Mouse (Mus musculus): ENCODE results near the gene Kifc3. TPM values are rescaled to one million over a fixed set of nuclear protein-coding genes. Genes with fewer than 3 reads are reported as not detected.

The Kifc3 gene
- polyA plus RNA-seq, 1 experiment from 2014 or later, result 5.7 TPM

DNA sequence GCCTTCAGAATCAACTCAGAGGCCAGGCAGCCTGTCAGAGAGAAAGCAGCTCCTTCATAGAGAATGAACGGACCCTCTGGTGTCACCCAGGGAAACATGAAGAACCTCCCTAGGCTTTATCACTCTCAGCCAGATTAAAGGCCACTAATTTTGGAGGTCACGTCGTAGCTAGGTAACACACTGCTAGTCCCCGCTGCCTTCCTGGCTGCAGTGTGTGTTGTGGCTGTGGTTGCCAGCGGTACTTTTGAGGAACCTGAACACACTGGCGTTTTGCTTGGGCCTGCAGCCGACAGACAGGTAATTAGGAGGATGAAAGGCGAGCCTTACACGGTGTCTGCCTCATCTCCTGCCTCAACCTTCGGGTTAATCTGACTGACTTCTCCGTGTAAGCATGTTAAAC is 6.9 kb downstream of the Kifc3 start:
- Histone ChIP-seq H3K4me2 (no peak overlapping the region), H3K36me3 (ENCODE audit: control insufficient read depth, insufficient read depth, low read length) (no peaks in the 10 kb centered on the region), H3K4me3 (ENCODE audit: low read depth, low read length) (no peak overlapping the region), H3K9me3 (replicated peaks; ENCODE audit: control insufficient read depth, low read length) (no peaks in the 10 kb centered on the region), H3K4me1 (ENCODE audit: control insufficient read depth, insufficient read depth, low read length) (no peaks in the 10 kb centered on the region), H3K27me3 (ENCODE audit: control insufficient read depth, insufficient read depth, low read length) (no peaks in the 10 kb centered on the region), H3K9ac (ENCODE audit: low read depth, low read length) (no peak overlapping the region), H3K27ac (ENCODE audit: low read depth, low read length) (no peak overlapping the region)
- 47% methylated on average over 11 of the region's 11 CpGs for WGBS (ENCODE audit: insufficient replicate concordance)
- no peak for ATAC-seq (replicated peaks; ENCODE audit: insufficient number of reproducible peaks, low FRiP score, low TSS enrichment)

DNA sequence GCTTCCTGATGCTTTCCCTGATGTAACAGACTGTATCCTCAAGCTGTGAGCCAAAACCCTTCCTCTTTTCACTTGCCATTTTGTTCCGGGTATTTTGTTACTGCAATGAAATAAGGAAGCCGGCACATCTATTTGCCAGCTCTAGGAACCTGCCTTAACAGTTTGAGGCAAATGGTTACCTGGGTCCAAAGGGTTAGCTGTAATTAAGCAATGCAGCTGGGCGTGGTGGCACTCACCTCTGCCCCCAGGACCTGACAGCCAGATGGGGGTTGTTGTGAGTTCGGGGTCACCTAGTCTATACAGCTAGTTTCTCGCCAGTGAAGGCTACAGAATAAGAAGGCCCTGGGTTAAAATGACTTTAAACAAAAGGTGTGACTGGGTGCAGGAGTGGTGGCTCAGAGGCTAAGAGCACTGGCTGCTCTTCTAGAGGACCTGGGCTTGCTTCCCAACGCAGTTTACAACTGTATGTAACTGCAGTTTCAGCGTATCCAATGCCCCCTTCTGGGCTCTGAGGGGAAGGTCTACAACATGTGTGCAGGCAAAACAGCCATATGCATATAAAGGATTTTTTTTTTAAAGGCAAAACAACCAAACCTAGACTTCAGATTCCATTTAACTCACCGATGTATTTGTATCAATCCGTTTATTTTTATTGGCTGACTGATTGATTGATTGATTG is 11.0 kb downstream of the Kifc3 start:
- no peak for ATAC-seq (replicated peaks; ENCODE audit: insufficient number of reproducible peaks, low FRiP score, low TSS enrichment)
- 82% methylated on average over 9 of the region's 9 CpGs for WGBS (ENCODE audit: insufficient replicate concordance)
- no peaks in the 10 kb centered on the region for H3K27me3 ChIP-seq (ENCODE audit: control insufficient read depth, insufficient read depth, low read length)
- no peaks in the 10 kb centered on the region for H3K4me1 ChIP-seq (ENCODE audit: control insufficient read depth, insufficient read depth, low read length)
- no peak overlapping the region for H3K4me2 ChIP-seq
- H3K9me3 ChIP-seq (replicated peaks; ENCODE audit: control insufficient read depth, low read length), result no peaks in the 10 kb centered on the region
- H3K27ac ChIP-seq (ENCODE audit: low read depth, low read length), result no peak overlapping the region
- H3K9ac ChIP-seq (ENCODE audit: low read depth, low read length), result no peak overlapping the region
- H3K4me3 ChIP-seq (ENCODE audit: low read depth, low read length), result no peak overlapping the region
- H3K36me3 ChIP-seq (ENCODE audit: control insufficient read depth, insufficient read depth, low read length), result no peaks in the 10 kb centered on the region

- H3K36me3 ChIP-seq (ENCODE audit: control insufficient read depth, insufficient read depth, low read length), result no peaks in the 10 kb centered on the region
- H3K27me3 ChIP-seq (ENCODE audit: control insufficient read depth, insufficient read depth, low read length), result no peaks in the 10 kb centered on the region
- H3K4me3 ChIP-seq (ENCODE audit: low read depth, low read length), result no peak overlapping the region
- no peak overlapping the region for H3K9ac ChIP-seq (ENCODE audit: low read depth, low read length)
- H3K9me3 ChIP-seq (replicated peaks; ENCODE audit: control insufficient read depth, low read length), result no peaks in the 10 kb centered on the region
- H3K27ac ChIP-seq (ENCODE audit: low read depth, low read length), result no peak overlapping the region
- no peaks in the 10 kb centered on the region for H3K4me1 ChIP-seq (ENCODE audit: control insufficient read depth, insufficient read depth, low read length)
- no peak for ATAC-seq (replicated peaks; ENCODE audit: insufficient number of reproducible peaks, low FRiP score, low TSS enrichment)
- WGBS (ENCODE audit: insufficient replicate concordance), result 55% methylated on average over 5 of the region's 5 CpGs
- no peak overlapping the region for H3K4me2 ChIP-seq
These were observed 15.0 kb downstream of the Kifc3 start for GRCm38 (mm10) chr8:95187579-95187978.

- no peak overlapping the region for H3K4me2 ChIP-seq
- WGBS (ENCODE audit: insufficient replicate concordance), result 86% methylated on average over 7 of the region's 7 CpGs
- H3K9me3 ChIP-seq (replicated peaks; ENCODE audit: control insufficient read depth, low read length), result no peaks in the 10 kb centered on the region
- no peaks in the 10 kb centered on the region for H3K36me3 ChIP-seq (ENCODE audit: control insufficient read depth, insufficient read depth, low read length)
- peaks cover 2% of the 10 kb centered on the region; the same call in 1 of the 2 replicates for H3K4me1 ChIP-seq (ENCODE audit: control insufficient read depth, insufficient read depth, low read length)
- ATAC-seq (replicated peaks; ENCODE audit: insufficient number of reproducible peaks, low FRiP score, low TSS enrichment), result no peak
- H3K9ac ChIP-seq (ENCODE audit: low read depth, low read length), result no peak overlapping the region
- H3K4me3 ChIP-seq (ENCODE audit: low read depth, low read length), result no peak overlapping the region
- no peak overlapping the region for H3K27ac ChIP-seq (ENCODE audit: low read depth, low read length)
- H3K27me3 ChIP-seq (ENCODE audit: control insufficient read depth, insufficient read depth, low read length), result no peaks in the 10 kb centered on the region
These were observed 16.6 kb downstream of the Kifc3 start for GRCm38 (mm10) chr8:95185891-95186513.

DNA sequence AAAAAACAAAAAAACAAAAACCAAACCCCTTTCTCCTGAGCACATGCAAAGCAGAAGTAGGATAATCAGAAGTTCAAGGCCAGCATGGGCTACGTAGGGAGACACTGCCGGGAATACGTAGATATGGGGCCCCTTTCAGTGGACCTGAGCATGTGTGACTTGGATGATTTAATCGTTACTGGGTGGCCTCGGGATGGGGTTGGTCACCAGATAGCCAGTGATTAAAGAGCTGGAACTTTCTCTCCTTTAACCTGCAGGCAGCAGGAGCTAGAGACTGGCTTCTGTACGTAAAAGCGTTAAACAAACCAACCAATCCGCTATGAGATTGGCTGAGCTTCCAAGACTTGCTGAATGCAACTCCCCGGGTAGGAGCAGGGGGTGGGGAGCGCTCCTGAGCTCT is 17.5 kb downstream of the Kifc3 start:
- H3K4me2 ChIP-seq, result no peak overlapping the region
- no peaks in the 10 kb centered on the region for H3K9me3 ChIP-seq (replicated peaks; ENCODE audit: control insufficient read depth, low read length)
- H3K4me1 ChIP-seq (ENCODE audit: control insufficient read depth, insufficient read depth, low read length), result peaks cover 2% of the 10 kb centered on the region; the same call in 1 of the 2 replicates
- H3K27ac ChIP-seq (ENCODE audit: low read depth, low read length), result no peak overlapping the region
- H3K36me3 ChIP-seq (ENCODE audit: control insufficient read depth, insufficient read depth, low read length), result no peaks in the 10 kb centered on the region
- H3K9ac ChIP-seq (ENCODE audit: low read depth, low read length), result no peak overlapping the region
- no peak overlapping the region for H3K4me3 ChIP-seq (ENCODE audit: low read depth, low read length)
- ATAC-seq (replicated peaks; ENCODE audit: insufficient number of reproducible peaks, low FRiP score, low TSS enrichment), result no peak
- H3K27me3 ChIP-seq (ENCODE audit: control insufficient read depth, insufficient read depth, low read length), result no peaks in the 10 kb centered on the region
- 39% methylated on average over 10 of the region's 10 CpGs for WGBS (ENCODE audit: insufficient replicate concordance)

DNA sequence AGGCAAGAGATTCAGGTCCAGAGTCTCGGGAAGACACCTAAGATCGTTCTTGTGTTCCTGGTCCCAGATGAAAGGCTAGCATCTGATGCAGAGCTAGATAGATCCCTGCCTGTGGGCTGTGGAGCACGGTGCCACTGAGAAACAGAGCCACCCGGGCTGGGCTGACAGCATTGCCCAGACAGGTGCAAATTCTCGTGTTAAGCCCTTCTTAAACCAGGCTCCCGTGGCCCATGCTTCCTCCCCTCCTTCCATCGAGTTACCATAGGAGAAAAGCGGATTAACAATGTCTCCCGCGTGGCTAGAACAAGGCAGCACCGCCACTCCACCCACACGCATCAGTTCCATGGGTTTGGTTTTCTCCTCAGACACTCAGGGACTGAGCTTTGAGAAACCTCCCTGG is 18.4 kb downstream of the Kifc3 start:
- Histone ChIP-seq H3K27me3 (ENCODE audit: control insufficient read depth, insufficient read depth, low read length) (no peaks in the 10 kb centered on the region), H3K9me3 (replicated peaks; ENCODE audit: control insufficient read depth, low read length) (no peaks in the 10 kb centered on the region), H3K4me3 (ENCODE audit: low read depth, low read length) (no peak overlapping the region), H3K4me2 (no peak overlapping the region), H3K27ac (ENCODE audit: low read depth, low read length) (no peak overlapping the region), H3K36me3 (ENCODE audit: control insufficient read depth, insufficient read depth, low read length) (no peaks in the 10 kb centered on the region), H3K4me1 (ENCODE audit: control insufficient read depth, insufficient read depth, low read length) (peaks cover 2% of the 10 kb centered on the region; the same call in 1 of the 2 replicates), H3K9ac (ENCODE audit: low read depth, low read length) (no peak overlapping the region)
- WGBS (ENCODE audit: insufficient replicate concordance), result 80% methylated on average over 12 of the region's 12 CpGs
- ATAC-seq (replicated peaks; ENCODE audit: insufficient number of reproducible peaks, low FRiP score, low TSS enrichment), result no peak

GRCm38 (mm10) chr8:95181850-95182249 is 20.8 kb downstream of the Kifc3 start:
- H3K9ac ChIP-seq (ENCODE audit: low read depth, low read length), result no peak overlapping the region
- H3K36me3 ChIP-seq (ENCODE audit: control insufficient read depth, insufficient read depth, low read length), result no peaks in the 10 kb centered on the region
- no peak overlapping the region for H3K4me2 ChIP-seq
- H3K27ac ChIP-seq (ENCODE audit: low read depth, low read length), result no peak overlapping the region
- ATAC-seq (replicated peaks; ENCODE audit: insufficient number of reproducible peaks, low FRiP score, low TSS enrichment), result no peak
- 39% methylated on average over 7 of the region's 7 CpGs for WGBS (ENCODE audit: insufficient replicate concordance)
- H3K4me3 ChIP-seq (ENCODE audit: low read depth, low read length), result no peak overlapping the region
- H3K9me3 ChIP-seq (replicated peaks; ENCODE audit: control insufficient read depth, low read length), result no peaks in the 10 kb centered on the region
- H3K27me3 ChIP-seq (ENCODE audit: control insufficient read depth, insufficient read depth, low read length), result no peaks in the 10 kb centered on the region
- H3K4me1 ChIP-seq (ENCODE audit: control insufficient read depth, insufficient read depth, low read length), result peaks cover 2% of the 10 kb centered on the region

DNA sequence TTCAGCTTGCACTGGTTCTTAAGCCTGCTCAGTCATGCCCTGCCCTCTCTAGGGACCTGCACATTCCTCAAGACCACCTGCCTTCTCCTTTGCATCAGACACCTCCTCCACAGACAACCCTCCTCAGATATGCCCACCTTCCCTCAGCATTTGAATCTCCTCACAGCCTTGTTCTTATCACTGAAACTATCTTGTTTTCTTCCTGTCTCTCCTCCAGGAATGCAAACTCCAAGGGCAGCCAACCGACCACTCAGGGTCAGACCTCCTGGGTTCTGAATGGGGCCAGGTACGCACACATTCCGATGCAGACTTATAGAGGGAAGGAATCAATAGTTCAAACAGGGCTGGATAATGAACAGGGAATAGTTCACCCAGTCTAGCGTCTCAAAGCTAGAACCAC is 24.4 kb downstream of the Kifc3 start:
- H3K27ac ChIP-seq (ENCODE audit: low read depth, low read length), result no peak overlapping the region
- H3K9me3 ChIP-seq (replicated peaks; ENCODE audit: control insufficient read depth, low read length), result no peaks in the 10 kb centered on the region
- no peak overlapping the region for H3K4me2 ChIP-seq
- no peak for ATAC-seq (replicated peaks; ENCODE audit: insufficient number of reproducible peaks, low FRiP score, low TSS enrichment)
- H3K9ac ChIP-seq (ENCODE audit: low read depth, low read length), result no peak overlapping the region
- H3K36me3 ChIP-seq (ENCODE audit: control insufficient read depth, insufficient read depth, low read length), result no peaks in the 10 kb centered on the region
- no peaks in the 10 kb centered on the region for H3K27me3 ChIP-seq (ENCODE audit: control insufficient read depth, insufficient read depth, low read length)
- H3K4me1 ChIP-seq (ENCODE audit: control insufficient read depth, insufficient read depth, low read length), result peaks cover 2% of the 10 kb centered on the region
- H3K4me3 ChIP-seq (ENCODE audit: low read depth, low read length), result no peak overlapping the region
- 61% methylated on average over 4 of the region's 4 CpGs for WGBS (ENCODE audit: insufficient replicate concordance)

DNA sequence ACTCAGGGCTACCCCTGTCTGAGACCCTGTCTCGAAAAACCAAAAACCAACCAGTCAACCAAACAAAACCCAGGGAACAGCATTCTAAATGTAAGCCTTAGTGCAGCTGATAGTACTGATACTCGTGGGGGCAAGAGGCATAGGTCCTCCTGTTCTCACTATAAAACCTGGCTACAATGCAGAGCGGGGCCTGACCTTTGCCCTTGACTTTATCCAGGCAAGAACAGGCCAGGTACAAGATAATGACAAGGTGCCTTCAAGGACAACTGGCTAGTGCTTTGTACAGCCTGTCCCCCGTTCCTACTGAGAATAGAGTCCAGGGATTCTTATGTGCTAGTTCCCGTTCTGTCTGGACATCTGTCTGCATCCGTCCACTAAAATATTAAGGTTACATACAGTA is 25.6 kb downstream of the Kifc3 start:
- no peak overlapping the region for H3K9ac ChIP-seq (ENCODE audit: low read depth, low read length)
- H3K4me2 ChIP-seq, result no peak overlapping the region
- 71% methylated on average over 6 of the region's 6 CpGs for WGBS (ENCODE audit: insufficient replicate concordance)
- H3K27ac ChIP-seq (ENCODE audit: low read depth, low read length), result no peak overlapping the region
- no peaks in the 10 kb centered on the region for H3K27me3 ChIP-seq (ENCODE audit: control insufficient read depth, insufficient read depth, low read length)
- H3K36me3 ChIP-seq (ENCODE audit: control insufficient read depth, insufficient read depth, low read length), result no peaks in the 10 kb centered on the region
- no peak for ATAC-seq (replicated peaks; ENCODE audit: insufficient number of reproducible peaks, low FRiP score, low TSS enrichment)
- no peak overlapping the region for H3K4me3 ChIP-seq (ENCODE audit: low read depth, low read length)
- no peaks in the 10 kb centered on the region for H3K9me3 ChIP-seq (replicated peaks; ENCODE audit: control insufficient read depth, low read length)
- peaks cover 2% of the 10 kb centered on the region for H3K4me1 ChIP-seq (ENCODE audit: control insufficient read depth, insufficient read depth, low read length)

All from heart, embryonic 11.5 days (tissue).